Mouse (Mus musculus): ENCODE data around the gene Gnai3. TPM values are rescaled to one million over a fixed set of nuclear protein-coding genes. Genes with fewer than 3 reads are reported as not detected.

Gnai3 gene
- polyA plus RNA-seq, 1 experiment, result 28.8 TPM

GRCm38 (mm10) chr3:108178756-108179715, 33.1 kb upstream of the Gnai3 start:
- Histone ChIP-seq H3ac (ENCODE audit: control insufficient read depth, insufficient read length, low read depth) (no peak overlapping the region), H3K79me2 (ENCODE audit: control insufficient read depth, insufficient read depth) (no peaks in the 10 kb centered on the region), H3K27me3 (ENCODE audit: control insufficient read depth, insufficient read depth, insufficient read length) (peaks cover 30% of the 10 kb centered on the region), H3K79me3 (ENCODE audit: low read depth) (no peaks in the 10 kb centered on the region), H3K4me3 (ENCODE audit: insufficient read depth, poor library complexity, severe bottlenecking) (no peak overlapping the region), H3K36me3 (ENCODE audit: control insufficient read depth, insufficient read depth) (no peaks in the 10 kb centered on the region)
- no peak for TF ChIP-seq FOSL1 (IDR thresholded peaks at IDR 0.05; ENCODE audit: insufficient read depth, low read length, poor library complexity, severe bottlenecking)

GRCm38 (mm10) chr3:108174672-108175531, 29.0 kb upstream of the Gnai3 start:
- Histone ChIP-seq H3K36me3 (ENCODE audit: control insufficient read depth, insufficient read depth) (no peaks in the 10 kb centered on the region), H3K27me3 (ENCODE audit: control insufficient read depth, insufficient read depth, insufficient read length) (peaks cover 57% of the 10 kb centered on the region), H3K79me3 (ENCODE audit: low read depth) (no peaks in the 10 kb centered on the region), H3K4me3 (ENCODE audit: insufficient read depth, poor library complexity, severe bottlenecking) (no peak overlapping the region), H3ac (ENCODE audit: control insufficient read depth, insufficient read length, low read depth) (no peak overlapping the region), H3K79me2 (ENCODE audit: control insufficient read depth, insufficient read depth) (no peaks in the 10 kb centered on the region)
- TF ChIP-seq USF1 (IDR thresholded peaks at IDR 0.05; ENCODE audit: low read depth), result no peak
- no peak for TF ChIP-seq MYOG (IDR thresholded peaks at IDR 0.05; ENCODE audit: control insufficient read depth, extremely low read depth, insufficient read length)
- TF ChIP-seq FOSL1 (IDR thresholded peaks at IDR 0.05; ENCODE audit: insufficient read depth, low read length, poor library complexity, severe bottlenecking), result no peak
- no peak for TF ChIP-seq CTCF (IDR thresholded peaks at IDR 0.05; ENCODE audit: control insufficient read depth, insufficient read depth, insufficient read length)
- no peak for TF ChIP-seq CEBPB (IDR thresholded peaks at IDR 0.05; ENCODE audit: low read depth)
- TF ChIP-seq MAX (IDR thresholded peaks at IDR 0.05), result no peak
- no peak for TF ChIP-seq MYOD1 (IDR thresholded peaks at IDR 0.05; ENCODE audit: control insufficient read depth, insufficient read length, low read depth)

- TF ChIP-seq MAX (IDR thresholded peaks at IDR 0.05), result no peak
- TF ChIP-seq USF1 (IDR thresholded peaks at IDR 0.05; ENCODE audit: low read depth), result no peak
- TF ChIP-seq CTCF (IDR thresholded peaks at IDR 0.05; ENCODE audit: control insufficient read depth, insufficient read depth, insufficient read length), result no peak
- Histone ChIP-seq H3K27me3 (ENCODE audit: control insufficient read depth, insufficient read depth, insufficient read length) (peaks cover 36% of the 10 kb centered on the region), H3K4me3 (ENCODE audit: insufficient read depth, poor library complexity, severe bottlenecking) (no peak overlapping the region), H3K79me2 (ENCODE audit: control insufficient read depth, insufficient read depth) (no peaks in the 10 kb centered on the region), H3K79me3 (ENCODE audit: low read depth) (no peaks in the 10 kb centered on the region), H3ac (ENCODE audit: control insufficient read depth, insufficient read length, low read depth) (no peak overlapping the region), H3K36me3 (ENCODE audit: control insufficient read depth, insufficient read depth) (no peaks in the 10 kb centered on the region)
Measured at GRCm38 (mm10) chr3:108169199-108169598, 23.3 kb upstream of the Gnai3 start.

GRCm38 (mm10) chr3:108167499-108167898, 21.6 kb upstream of the Gnai3 start:
- H3K27me3 ChIP-seq (ENCODE audit: control insufficient read depth, insufficient read depth, insufficient read length), result peaks cover 26% of the 10 kb centered on the region
- H3K79me2 ChIP-seq (ENCODE audit: control insufficient read depth, insufficient read depth), result no peaks in the 10 kb centered on the region
- H3ac ChIP-seq (ENCODE audit: control insufficient read depth, insufficient read length, low read depth), result no peak overlapping the region
- H3K4me3 ChIP-seq (ENCODE audit: insufficient read depth, poor library complexity, severe bottlenecking), result no peak overlapping the region
- no peaks in the 10 kb centered on the region for H3K36me3 ChIP-seq (ENCODE audit: control insufficient read depth, insufficient read depth)
- H3K79me3 ChIP-seq (ENCODE audit: low read depth), result no peaks in the 10 kb centered on the region
- TF ChIP-seq CTCF (IDR thresholded peaks at IDR 0.05; ENCODE audit: control insufficient read depth, insufficient read depth, insufficient read length) (no peak), MAX (IDR thresholded peaks at IDR 0.05) (no peak), USF1 (IDR thresholded peaks at IDR 0.05; ENCODE audit: low read depth) (no peak), FOSL1 (IDR thresholded peaks at IDR 0.05; ENCODE audit: insufficient read depth, low read length, poor library complexity, severe bottlenecking) (no peak), MYOD1 (IDR thresholded peaks at IDR 0.05; ENCODE audit: control insufficient read depth, insufficient read length, low read depth) (no peak), MYOG (IDR thresholded peaks at IDR 0.05; ENCODE audit: control insufficient read depth, extremely low read depth, insufficient read length) (no peak), CEBPB (IDR thresholded peaks at IDR 0.05; ENCODE audit: low read depth) (no peak)

GRCm38 (mm10) chr3:108166486-108167211, 20.7 kb upstream of the Gnai3 start:
- Histone ChIP-seq H3K36me3 (ENCODE audit: control insufficient read depth, insufficient read depth) (no peaks in the 10 kb centered on the region), H3ac (ENCODE audit: control insufficient read depth, insufficient read length, low read depth) (no peak overlapping the region), H3K27me3 (ENCODE audit: control insufficient read depth, insufficient read depth, insufficient read length) (peaks cover 23% of the 10 kb centered on the region), H3K79me3 (ENCODE audit: low read depth) (no peaks in the 10 kb centered on the region), H3K4me3 (ENCODE audit: insufficient read depth, poor library complexity, severe bottlenecking) (no peak overlapping the region), H3K79me2 (ENCODE audit: control insufficient read depth, insufficient read depth) (no peaks in the 10 kb centered on the region)
- TF ChIP-seq MYOG (IDR thresholded peaks at IDR 0.05; ENCODE audit: control insufficient read depth, extremely low read depth, insufficient read length), result no peak
- no peak for TF ChIP-seq CEBPB (IDR thresholded peaks at IDR 0.05; ENCODE audit: low read depth)
